Mouse (Mus musculus) frontal cortex, postnatal 14 days (tissue): ENCODE data around the gene Ush1g.

Experiments used
- DNase-seq, 2 experiments: peaks; one replicate each; pipeline ENCODE4 v3.0.0; 2022; ENCODE audit warnings: low spot score in 2 of 2

Ush1g gene

DNA sequence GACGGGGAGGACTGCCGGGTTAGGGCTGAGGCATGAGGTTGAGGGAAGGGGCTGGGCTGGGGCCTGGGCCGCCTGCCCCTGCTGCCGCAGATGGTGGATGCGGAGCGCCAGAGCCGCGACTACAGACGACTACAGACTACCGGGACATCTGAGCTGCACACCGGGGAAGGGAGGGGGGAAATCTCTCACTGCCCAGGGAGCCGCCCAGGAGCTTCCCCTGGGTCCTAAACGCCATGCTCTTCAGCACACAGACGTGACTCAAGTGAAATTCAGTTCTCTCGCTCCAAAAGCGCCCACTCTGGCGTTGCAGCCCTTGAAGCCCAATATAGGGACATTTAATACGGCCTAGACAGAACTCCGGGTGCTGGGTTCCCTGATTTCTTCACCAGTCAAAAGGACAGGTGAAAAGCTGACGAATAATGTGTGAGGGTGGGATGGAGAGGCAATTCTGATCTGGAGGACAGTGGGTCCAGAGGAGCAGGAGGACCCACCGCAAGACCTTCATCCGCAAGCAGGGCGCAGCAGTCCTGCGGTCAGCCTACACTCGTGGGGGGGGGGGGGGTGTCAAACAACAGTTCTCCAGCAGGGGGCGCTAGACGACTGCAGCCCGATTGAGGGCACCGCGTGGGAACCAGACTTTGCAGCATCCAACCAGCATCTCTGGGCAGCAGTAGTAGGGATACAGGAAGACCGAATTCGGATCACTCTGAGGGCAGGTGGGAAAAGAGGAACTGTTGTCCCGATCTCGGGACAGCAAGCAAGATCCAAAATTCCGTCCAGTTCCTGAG lies at the start of gene Ush1g:
Gene Ush1g, minus strand, starts transcription at position 136 of the 788 bp plus-strand sequence.
- DNase-seq, result no peak

DNA sequence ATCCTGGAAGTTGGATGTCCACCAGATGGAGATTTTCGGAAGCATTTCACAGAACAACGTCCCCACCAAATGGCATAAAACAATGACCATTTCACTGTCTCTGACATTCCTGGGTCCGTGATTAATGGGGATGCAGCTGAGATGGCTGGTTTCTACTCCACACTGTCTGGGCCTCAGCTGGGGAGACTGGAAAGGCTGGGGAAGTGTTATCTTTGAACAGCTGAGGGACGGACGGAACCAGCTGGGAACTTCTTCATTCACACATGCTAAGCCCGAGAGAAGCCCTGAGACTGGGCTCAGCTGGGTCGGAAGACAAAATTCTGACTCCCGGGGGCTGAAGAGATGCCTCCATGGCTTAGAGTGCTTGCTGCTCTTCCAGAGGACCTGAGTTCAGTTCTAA lies 49.5 kb upstream of the Ush1g start:
- DNase-seq, result no peak

GRCm38 (mm10) chr11:115370368-115370767 lies 48.5 kb upstream of the Ush1g start:
- DNase-seq, result no peak

- peak; percentile 71 to 79 for DNase-seq
Observed at GRCm38 (mm10) chr11:115367395-115367944, 45.6 kb upstream of the Ush1g start, which contains the start of gene Hid1. Gene Hid1, minus strand, starts transcription at chr11:115367756.

DNA sequence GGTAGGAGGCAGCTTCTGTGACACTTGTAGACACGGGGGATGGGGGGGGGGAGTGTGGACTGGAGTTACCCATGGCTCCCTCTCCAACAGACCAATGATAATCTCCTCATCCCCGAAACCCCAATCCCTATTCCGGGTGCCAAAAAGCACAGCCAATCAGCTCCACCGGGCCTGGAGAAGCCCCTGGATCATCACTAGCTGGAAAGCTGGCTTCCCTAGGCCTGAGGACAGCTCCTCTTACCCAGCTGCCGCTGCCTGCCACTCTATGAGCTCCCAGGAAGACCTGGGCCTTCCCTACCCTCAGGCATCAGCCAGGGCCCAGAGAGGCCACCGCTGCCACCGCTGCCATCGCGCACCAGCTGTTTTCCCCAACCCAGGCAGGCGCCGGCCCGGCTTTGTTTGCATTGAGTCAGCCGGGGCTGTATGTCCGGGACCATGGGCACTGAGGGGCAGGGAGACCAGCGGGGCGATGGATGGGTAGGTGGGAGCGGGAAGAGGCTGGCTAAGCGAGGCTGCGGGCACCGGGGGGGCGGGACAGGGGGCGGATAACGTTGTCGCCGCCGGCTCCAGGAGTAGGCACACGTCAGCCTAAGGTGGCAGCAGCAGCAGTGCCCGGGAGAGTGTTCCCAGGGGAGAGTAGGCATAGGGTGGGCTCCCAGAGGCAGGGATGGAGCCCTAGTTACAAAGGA lies 45.0 kb upstream of the Ush1g start:
- peak in 1 of 2 experiments; percentile 64 for DNase-seq

DNA sequence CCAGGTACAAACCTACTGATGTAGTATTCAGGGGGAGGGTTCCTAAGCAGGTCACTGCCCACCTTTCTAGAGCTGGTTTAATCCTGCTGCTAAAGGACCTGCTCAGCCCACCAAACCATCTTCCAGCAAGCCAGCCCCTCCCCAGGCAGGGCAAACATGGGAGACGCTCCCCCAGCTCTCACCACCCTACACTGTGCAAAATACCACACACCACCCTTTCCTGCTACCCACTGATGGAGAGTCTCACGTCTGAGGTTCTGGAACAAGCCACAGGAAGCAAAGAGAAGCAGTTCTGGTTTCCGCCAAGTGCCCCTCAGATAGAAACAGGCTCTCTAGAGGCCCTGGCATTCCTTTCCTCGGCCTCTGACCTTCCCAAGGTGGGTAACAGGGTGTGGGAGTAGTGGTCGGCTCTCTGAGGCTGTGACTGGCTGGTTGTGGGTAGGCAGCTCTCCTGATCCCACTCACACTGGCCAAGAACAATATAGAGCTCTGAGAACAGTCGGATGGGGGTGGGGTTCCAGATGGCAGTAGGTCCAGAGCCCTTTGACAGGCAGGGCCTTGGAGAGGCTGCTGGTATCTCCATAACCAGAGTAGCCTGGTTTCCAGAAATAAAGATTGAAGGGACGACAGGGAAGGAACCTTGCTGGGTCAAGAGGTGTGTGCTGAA lies 44.3 kb upstream of the Ush1g start:
- no peak for DNase-seq

DNA sequence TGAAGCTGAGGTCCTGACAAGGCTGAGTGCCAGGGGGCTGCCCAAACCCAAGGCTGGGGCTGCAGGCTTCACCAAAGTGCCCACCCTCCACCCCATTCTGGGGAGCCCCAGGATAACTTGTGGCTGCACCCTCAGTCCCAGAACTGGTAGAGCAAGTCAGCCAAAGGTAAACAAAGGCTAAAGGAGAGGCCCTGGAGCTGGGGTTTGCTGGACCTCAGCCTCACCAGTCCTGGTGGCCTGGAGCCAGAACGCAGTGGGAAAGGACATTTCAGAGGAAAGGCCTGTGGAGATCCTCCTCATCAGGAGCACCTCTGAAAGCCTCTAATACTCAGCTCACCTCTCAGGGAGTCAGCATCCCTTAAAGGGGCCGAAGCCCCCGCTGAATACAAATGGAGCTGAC lies 42.3 kb upstream of the Ush1g start:
- DNase-seq, result no peak

DNA sequence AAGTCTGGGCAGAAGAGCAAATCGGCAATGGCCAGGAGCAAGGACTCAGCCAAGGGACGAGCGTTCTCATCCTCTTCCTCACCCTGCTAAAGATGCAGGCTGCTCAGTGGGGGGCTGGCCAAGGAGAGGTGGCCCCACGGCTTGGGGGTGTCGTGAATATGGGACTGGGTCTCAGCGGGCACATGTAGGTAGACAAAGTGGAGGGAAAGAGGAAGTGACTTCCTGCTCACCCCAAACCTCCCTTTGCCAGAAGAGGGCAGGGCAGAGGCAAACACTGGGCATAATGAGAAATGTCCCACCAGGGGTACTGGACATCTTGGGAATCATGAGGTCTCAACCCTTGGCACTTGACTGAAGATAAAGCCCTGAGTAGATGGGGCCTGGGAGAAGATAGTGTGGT lies 37.9 kb upstream of the Ush1g start:
- no peak for DNase-seq

- DNase-seq, result no peak
Observed at GRCm38 (mm10) chr11:115359293-115359692, 37.5 kb upstream of the Ush1g start.

DNA sequence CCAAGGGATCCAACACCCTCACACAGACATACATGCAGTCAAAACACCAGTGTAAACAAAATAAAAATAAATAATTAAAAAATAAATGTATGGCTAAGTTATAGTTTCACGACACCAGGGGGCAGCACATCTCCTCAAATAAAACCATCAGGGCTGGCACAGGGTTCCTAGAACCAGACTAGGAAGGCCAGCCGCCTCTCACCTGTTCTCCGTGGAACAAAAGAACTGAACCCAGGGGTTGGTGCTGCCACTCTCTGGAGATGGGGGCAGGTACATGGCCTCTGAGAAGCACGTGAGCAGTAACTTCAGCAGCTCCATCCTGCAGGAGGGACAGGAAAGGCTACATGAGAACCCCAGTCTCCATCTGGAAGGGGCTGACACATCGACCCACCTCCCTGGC lies 36.6 kb upstream of the Ush1g start:
- DNase-seq, result peak in 1 of 2 experiments; percentile 50

- DNase-seq, result peak in 1 of 2 experiments; percentile 56
Observed at GRCm38 (mm10) chr11:115354183-115354582, 32.3 kb upstream of the Ush1g start.

DNA sequence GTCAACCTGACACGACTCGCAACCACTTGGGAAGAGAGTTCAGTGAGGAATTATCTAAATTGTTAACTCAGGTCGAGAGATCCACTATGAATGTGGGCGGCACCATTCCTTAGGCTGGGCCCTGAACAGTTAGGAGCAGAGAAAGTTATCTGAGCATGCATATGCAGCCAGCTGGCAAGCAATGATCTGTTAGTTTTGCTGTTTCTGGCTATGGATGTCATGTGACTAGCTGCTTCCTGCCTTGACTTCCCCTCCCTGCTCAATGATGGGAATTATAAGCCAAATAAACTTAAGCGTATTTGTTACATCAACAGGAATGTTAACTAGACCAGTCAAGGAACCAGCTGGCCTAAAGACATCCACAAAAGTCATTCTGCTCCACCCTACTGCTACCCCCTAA lies 31.5 kb upstream of the Ush1g start:
- DNase-seq, result no peak

- no peak for DNase-seq
Observed at GRCm38 (mm10) chr11:115349976-115350375, 28.1 kb upstream of the Ush1g start.

- DNase-seq, result no peak
Observed at GRCm38 (mm10) chr11:115348681-115349248, 26.9 kb upstream of the Ush1g start.

GRCm38 (mm10) chr11:115345515-115345914 lies 23.7 kb upstream of the Ush1g start:
- DNase-seq, result no peak

DNA sequence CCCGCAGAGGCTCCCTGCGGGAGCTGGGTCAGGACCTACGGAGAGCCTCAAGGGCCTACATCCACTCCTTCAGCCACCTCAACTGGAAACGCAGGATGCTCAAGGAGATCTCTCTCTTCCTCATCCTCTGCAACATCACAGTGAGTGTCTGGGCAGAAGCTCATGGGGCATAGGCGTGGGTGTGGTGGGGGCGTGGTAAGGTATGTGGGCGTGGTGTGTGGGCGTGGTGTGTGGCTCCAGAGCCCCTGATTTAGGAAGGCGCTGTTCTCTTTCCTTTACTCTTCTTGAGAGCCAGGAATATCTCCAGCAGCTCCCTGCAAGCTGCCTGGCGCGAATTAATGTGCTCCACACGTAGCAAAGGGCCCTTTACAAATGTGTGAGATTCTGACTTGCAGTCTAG lies 23.1 kb upstream of the Ush1g start:
- no peak for DNase-seq

DNA sequence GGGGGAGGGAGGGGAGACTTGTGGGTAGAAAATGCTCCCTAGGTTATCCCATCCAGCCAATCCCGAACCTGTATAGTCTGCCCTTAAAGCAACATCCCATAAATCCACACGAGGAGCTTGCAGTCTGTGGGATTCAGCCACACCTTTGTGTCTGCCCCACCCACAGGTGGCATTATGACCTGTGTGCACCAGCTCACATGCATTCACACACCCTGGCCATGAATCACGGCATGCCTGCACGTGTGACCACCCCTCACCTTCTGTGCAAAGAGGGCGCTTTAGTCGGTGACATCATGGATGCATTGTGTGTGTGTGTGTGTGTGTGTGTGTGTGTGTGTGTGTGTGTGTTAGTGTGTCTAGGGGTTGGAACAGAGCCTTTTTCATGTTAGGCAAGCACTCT lies 20.0 kb upstream of the Ush1g start:
- DNase-seq, result no peak

DNA sequence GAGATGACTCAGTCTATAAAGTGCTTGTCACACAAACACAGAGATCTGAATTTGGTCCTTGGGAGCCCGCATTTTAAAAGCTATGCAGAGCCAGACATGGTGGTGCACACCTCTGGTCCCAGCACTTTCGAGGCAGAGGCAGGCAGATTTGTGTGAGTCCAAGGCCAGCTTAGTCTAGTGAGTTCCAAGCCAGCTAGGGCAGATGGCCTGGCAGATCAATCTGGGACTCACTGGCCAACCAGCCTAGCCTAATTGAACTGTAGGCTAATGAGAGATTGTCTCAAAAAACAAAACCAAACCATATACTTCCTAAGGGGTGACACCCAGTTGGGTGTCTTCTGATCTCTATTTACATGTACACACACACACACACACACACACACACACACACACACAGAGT lies 19.4 kb upstream of the Ush1g start:
- no peak for DNase-seq

- no peak for DNase-seq
Observed at GRCm38 (mm10) chr11:115337826-115338225, 16.0 kb upstream of the Ush1g start.

DNA sequence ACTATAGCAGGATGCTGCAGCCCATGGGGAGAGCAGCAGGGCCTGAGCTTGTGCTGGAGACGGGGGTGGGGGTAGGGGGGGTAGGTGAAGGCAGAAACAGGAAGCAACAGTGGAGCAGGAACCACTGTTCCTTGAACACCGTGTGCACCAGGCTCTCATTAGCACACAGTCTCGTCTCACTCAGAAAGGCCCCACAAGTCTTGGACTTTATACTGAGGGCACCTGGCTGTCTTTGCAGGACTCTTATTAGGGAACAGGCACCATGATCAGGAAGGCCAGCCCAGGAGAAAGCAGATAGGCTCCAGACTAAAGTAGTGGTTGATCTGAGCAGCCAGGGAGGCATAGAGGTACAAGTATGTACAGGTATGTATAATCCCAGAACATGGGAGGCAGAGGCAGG lies 15.5 kb upstream of the Ush1g start:
- DNase-seq, result no peak

- DNase-seq, result no peak
Observed at GRCm38 (mm10) chr11:115336115-115336514, 14.3 kb upstream of the Ush1g start.

- no peak for DNase-seq
Observed at GRCm38 (mm10) chr11:115335223-115335622, 13.4 kb upstream of the Ush1g start.
